Mouse (Mus musculus): Measurements from ENCODE around the gene Gm20850. TPM values are rescaled to one million over a fixed set of nuclear protein-coding genes. Genes with fewer than 3 reads are reported as not detected.
"Not testable (repeated sequence)": the region's sequence is repeated elsewhere in the genome, so short reads cannot be mapped to it uniquely, and the experiment has no call there.

The Gm20850 gene
- not detected for total RNA-seq (2021)
- long read RNA-seq, experiment 1: 0 reads
- long read RNA-seq, experiment 2: 0 reads

GRCm38 (mm10) chrY:75715022-75715421 lies at the start of gene Gm20850:
Gene Gm20850 (plus strand): TSS chrY:75715322.
- DNase-seq (ENCODE audit: low spot score in 2 of 2): not testable (repeated sequence)
